Mouse (Mus musculus) heart, adult 2 months (tissue): ENCODE measurements around the gene Gm3336. TPM values are rescaled to one million over a fixed set of nuclear protein-coding genes. Genes with fewer than 3 reads are reported as not detected.

ENCODE experiments used
- DNase-seq, 2 experiments: peaks; one replicate each; pipeline ENCODE4 v3.0.0; 2021
- H3K27ac ChIP-seq: fragments of 200-600 bp; 2 replicates; pipeline ENCODE4 v1.8.1; 2022
- H3K27me3 ChIP-seq: fragments of 200-500 bp; 2 replicates; pipeline ENCODE4 v1.6.1; 2012; ENCODE audit warnings: mild to moderate bottlenecking, low read length, inconsistent platforms, mixed read lengths; ENCODE audit not compliant: control insufficient read depth, insufficient read depth
- H3K36me3 ChIP-seq: fragments of 200-500 bp; 2 replicates; pipeline ENCODE4 v1.6.1; 2012; ENCODE audit warnings: low read length, inconsistent platforms; ENCODE audit not compliant: control insufficient read depth, insufficient read depth
- H3K4me1 ChIP-seq: fragments of 200-500 bp; 2 replicates; pipeline ENCODE4 v1.6.1; 2011; ENCODE audit warnings: low read length; ENCODE audit not compliant: control insufficient read depth, insufficient read depth
- H3K4me3 ChIP-seq: fragments of 200-600 bp; 2 replicates; pipeline ENCODE4 v1.8.1; 2022
- H3K79me2 ChIP-seq: fragments of 200-500 bp; replicated peaks from 2 replicates; pipeline ENCODE4 v1.6.1; 2012; ENCODE audit warnings: mild to moderate bottlenecking, inconsistent platforms, low read length, moderate library complexity, mixed read lengths; ENCODE audit not compliant: control insufficient read depth, insufficient read depth
- H3K9ac ChIP-seq: fragments of 200-500 bp; 2 replicates; pipeline ENCODE4 v1.6.1; 2012; ENCODE audit warnings: low read depth, mild to moderate bottlenecking, control low read depth, inconsistent platforms, low read length, mixed read lengths
- CTCF ChIP-seq: fragments of 200-600 bp; IDR thresholded peaks from 2 replicates; pipeline ENCODE4 v1.8.1; 2022; ENCODE audit warnings: antibody characterized with exemption, mild to moderate bottlenecking, moderate library complexity
- EP300 ChIP-seq: fragments of 200-500 bp; IDR thresholded peaks from 2 replicates; pipeline ENCODE4 v1.6.1; 2011; ENCODE audit warnings: low read depth, low read length, control low read depth; ENCODE audit not compliant: insufficient read depth
- POLR2A ChIP-seq: fragments of 200-500 bp; IDR thresholded peaks from 2 replicates; pipeline ENCODE4 v1.6.1; 2011; ENCODE audit warnings: mild to moderate bottlenecking, low read depth, low read length, control low read depth; ENCODE audit not compliant: insufficient read depth
- WGBS: fragments of 180-500 bp; shearing (Covaris S2); methylation state at CpG from one replicate; pipeline ENCODE4 v1.1.7; 2018; 5-methylcytosine and 5-hydroxymethylcytosine counted together
- intact Hi-C: fragments of 180-260 bp; cut with DNase I; formaldehyde crosslinking; loops from one replicate; pipeline ENCODE4 v1.15.1; 2025
- polyA plus RNA-seq: library from polyadenylated mRNA; depleted of rRNA; stranded (reverse); fragments of >200 nt; gene quantifications from 2 replicates; pipeline ENCODE4 v1.2.3, GENCODE M21; 2012
- total RNA-seq, 2 experiments: library from RNA; stranded (reverse); gene quantifications; 2 replicates each; pipeline ENCODE4 v1.2.3; 2021

Gene Gm3336
- total and polyA plus RNA-seq, 3 experiments: not detected

DNA sequence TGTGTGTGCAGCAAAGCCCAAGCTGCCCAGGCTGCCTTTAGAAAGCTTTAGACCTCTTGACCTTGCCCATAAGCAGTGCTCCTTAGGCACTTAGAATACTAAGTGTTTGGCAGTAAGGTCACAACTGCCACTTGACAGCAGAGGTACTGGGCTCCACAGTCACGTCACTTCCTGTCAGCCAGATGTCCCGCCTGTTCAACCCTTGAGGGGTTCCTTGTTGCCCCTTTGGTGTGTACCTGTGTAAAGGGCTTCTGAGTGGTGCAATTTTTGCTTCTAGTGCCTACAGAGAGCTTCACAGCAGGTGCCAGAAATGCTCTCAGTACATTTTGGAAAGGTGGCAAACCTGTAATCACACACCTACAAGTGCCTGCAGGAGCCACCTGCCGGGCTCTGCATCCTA is 19.9 kb downstream of the Gm3336 start:
- TF ChIP-seq EP300 (no peak), CTCF (no peak), POLR2A (no peak)
- intact Hi-C loops: no loop called here

DNA sequence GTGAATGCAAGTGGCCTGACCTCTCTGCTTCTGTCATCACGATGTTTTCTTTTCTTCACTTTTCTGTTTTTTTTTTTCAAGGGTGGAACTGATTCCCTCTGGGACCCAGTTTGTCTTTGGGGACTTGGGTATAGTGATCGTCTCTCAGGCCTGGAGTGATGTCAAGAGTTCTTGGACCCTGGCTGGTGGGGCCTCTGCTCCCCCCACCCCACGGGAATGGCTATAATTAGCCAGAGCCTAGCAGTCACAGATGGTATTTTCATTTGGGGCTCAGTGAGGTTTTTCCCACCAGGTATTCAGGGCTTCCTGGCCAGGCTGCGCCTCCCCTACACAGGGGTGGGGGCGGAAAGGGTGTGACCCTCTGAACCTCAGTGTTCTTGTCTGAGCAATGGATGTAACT is 23.3 kb downstream of the Gm3336 start:
- intact Hi-C loops: no loop called here
- Histone ChIP-seq H3K27ac (peak overlapping the region; percentile 87), H3K79me2 (no peaks in the 10 kb centered on the region), H3K27me3 (no peaks in the 10 kb centered on the region), H3K9ac (no peak overlapping the region), H3K4me3 (no peak overlapping the region), H3K4me1 (peaks cover 11% of the 10 kb centered on the region), H3K36me3 (no peaks in the 10 kb centered on the region)
- 28% methylated on average over 5 of the region's 5 CpGs for WGBS
- no peak for TF ChIP-seq EP300
- no peak for TF ChIP-seq CTCF
- TF ChIP-seq POLR2A: no peak
- DNase-seq: peak in 1 of 2 experiments; percentile 24

More for the DNA sequence above, 19.9 kb downstream of the Gm3336 start:
- Histone ChIP-seq H3K27ac (no peak overlapping the region), H3K4me3 (no peak overlapping the region), H3K27me3 (no peaks in the 10 kb centered on the region), H3K79me2 (no peaks in the 10 kb centered on the region), H3K4me1 (peaks cover 9% of the 10 kb centered on the region), H3K9ac (no peak overlapping the region), H3K36me3 (no peaks in the 10 kb centered on the region)
- no peak for DNase-seq
- 51% methylated on average over 3 of the region's 3 CpGs for WGBS

DNA sequence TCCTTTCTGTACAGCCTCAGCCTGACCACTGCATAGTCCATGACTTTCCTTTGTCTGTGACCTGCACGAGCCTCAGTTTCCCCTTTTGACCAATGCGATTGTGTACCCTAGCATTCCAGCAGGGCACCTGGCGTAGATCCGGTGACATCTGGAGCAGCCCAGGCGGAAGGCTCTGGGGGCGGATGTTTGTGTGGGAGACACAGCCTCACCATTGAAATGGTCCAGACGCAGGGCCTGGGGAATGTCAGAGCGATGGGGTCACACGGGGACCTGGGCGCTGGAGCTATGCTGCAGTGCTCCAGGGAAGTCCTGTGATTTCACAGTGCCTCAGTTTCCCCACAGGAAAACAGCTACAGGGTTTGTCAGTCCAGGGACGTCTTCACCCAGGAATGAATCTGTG is 23.8 kb downstream of the Gm3336 start:
- H3K9ac ChIP-seq: no peak overlapping the region
- no peaks in the 10 kb centered on the region for H3K79me2 ChIP-seq
- H3K4me1 ChIP-seq: peaks cover 11% of the 10 kb centered on the region
- TF ChIP-seq POLR2A: 0 out of 2 replicates have a peak, but pooled peaks have one; percentile 33
- TF ChIP-seq CTCF: no peak
- TF ChIP-seq EP300: no peak
- whole genome bisulfite sequencing: 33% methylated on average over 11 of the region's 11 CpGs
- H3K36me3 ChIP-seq: no peaks in the 10 kb centered on the region
- peak overlapping the region; percentile 87 for H3K27ac ChIP-seq
- H3K4me3 ChIP-seq: no peak overlapping the region
- DNase-seq: peak; percentile 38 to 40
- intact Hi-C loops: no loop called here
- no peaks in the 10 kb centered on the region for H3K27me3 ChIP-seq

DNA sequence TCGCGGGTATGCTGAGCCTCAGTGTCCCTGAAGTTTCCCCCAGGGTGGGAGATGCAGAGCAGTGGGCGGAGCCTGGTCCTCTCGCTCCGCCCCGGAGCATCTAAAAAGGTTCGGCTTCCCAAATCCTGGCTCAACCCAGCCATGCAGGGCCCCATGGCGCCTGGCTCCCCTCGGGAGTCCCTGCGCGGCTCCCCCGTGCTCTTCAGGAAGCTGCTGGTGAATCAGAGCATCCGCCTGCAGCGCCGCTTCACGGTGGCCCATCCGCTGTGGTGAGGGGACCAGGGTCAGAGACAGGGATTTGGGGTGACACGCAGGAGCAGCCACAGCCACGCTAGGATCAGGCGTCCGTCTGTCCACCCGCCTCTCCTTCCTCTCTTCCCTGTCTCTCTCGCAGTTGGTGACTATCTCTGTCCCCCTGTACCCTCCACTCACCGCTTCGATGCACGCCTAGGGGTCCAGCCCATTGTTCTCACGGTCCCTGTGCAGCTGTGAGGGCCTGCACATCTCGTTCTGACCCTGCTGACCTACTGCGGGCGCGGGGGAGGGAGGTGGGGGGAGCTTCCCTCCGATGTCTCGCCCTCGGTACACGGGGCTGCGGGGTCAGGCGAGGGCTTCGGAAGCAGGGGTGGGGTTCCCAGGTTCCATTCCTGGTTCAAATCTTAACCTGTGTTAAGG is 24.8 kb downstream of the Gm3336 start:
- intact Hi-C loops: no loop called here
- no peaks in the 10 kb centered on the region for H3K36me3 ChIP-seq
- no peaks in the 10 kb centered on the region for H3K27me3 ChIP-seq
- no peaks in the 10 kb centered on the region for H3K79me2 ChIP-seq
- H3K4me1 ChIP-seq: peaks cover 11% of the 10 kb centered on the region
- WGBS: 21% methylated on average over 38 of the region's 38 CpGs
- TF ChIP-seq POLR2A (peak; percentile 71), CTCF (no peak)
- peak overlapping the region; percentile 57 for H3K4me3 ChIP-seq
- peak overlapping the region; percentile 68 for H3K9ac ChIP-seq
- DNase-seq: peak; percentile 60 to 68
- peak overlapping the region; percentile 87 for H3K27ac ChIP-seq

DNA sequence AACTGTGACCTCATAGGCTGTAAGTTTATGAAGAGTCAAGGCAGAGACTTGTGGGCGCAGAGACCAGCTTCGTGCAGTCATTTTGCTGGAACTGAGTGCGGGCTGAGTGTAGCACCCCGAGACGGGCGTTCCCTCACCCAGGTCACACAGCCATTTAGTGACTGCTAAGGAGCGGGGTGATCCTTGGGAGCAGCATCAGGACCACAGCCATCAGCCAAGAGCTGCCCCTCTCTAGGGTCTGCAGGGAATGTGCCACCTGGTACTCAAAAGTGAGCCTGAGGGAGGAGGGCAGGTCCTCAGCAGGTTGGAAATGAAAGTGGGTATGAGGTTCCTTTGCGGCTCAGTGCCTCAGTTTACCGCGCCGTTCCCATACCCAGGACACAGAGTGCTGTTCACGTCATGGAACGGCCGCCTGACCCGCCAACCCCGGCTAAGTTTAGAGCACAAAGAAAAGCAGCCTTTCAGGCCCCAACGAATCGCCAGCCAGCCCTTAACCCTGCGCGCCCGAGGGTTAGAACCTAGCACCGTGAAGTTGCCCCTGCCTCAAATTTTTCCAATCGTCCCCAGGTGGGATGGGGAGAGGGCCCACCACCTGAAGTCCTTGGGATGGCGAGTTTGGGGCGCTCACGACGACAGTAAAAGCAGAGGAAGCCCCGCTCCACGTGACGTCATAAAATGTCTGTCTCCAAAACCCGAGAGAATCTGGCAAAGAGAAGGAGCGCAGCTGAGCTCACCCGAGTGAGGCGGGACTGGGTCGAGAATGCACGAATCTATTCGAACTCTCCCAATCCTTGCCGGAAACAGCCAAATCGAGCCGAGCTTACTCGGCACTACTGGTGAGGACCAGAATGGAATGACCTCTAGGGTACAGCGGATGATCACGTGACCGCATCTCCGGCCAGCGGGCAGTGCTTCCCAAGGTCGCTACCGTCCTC is 25.6 kb downstream of the Gm3336 start:
- DNase-seq: peak; percentile 80 to 86
- H3K79me2 ChIP-seq: no peaks in the 10 kb centered on the region
- no peaks in the 10 kb centered on the region for H3K27me3 ChIP-seq
- TF ChIP-seq EP300: peak; percentile 68; the same call in 1 of the 2 replicates
- peak; percentile 43 for TF ChIP-seq CTCF
- TF ChIP-seq POLR2A: peak; percentile 81
- 4% methylated on average over 48 of the region's 48 CpGs for WGBS
- H3K36me3 ChIP-seq: no peaks in the 10 kb centered on the region
- intact Hi-C loops: no loop called here
- H3K27ac ChIP-seq: peak overlapping the region; percentile 87
- H3K9ac ChIP-seq: peak overlapping the region; percentile 68
- H3K4me3 ChIP-seq: peak overlapping the region; percentile 57
- H3K4me1 ChIP-seq: peaks cover 11% of the 10 kb centered on the region

DNA sequence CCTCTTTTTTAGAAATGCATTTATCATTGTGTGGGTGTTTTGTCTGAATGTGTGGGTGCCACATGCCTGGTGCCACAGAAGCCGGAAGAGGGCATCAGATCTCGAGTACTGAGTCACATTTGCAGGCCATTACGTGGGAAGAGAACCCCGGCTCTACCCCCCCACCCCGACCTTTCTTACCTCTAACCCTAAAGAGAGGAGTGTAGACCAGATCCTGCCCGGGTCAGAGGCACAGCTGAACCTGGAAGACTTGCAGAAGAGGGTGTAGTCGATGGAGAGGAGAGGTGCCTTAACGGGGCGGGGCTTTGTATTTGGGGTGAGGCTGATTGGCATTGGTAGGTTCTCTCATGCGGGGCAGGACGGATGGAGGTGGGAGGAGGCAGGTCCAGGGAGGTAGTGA is 26.5 kb downstream of the Gm3336 start:
- no peaks in the 10 kb centered on the region for H3K27me3 ChIP-seq
- intact Hi-C loops: no loop called here
- TF ChIP-seq EP300: no peak
- TF ChIP-seq POLR2A: no peak
- TF ChIP-seq CTCF: no peak
- WGBS: 50% methylated on average over 11 of the region's 11 CpGs
- no peaks in the 10 kb centered on the region for H3K79me2 ChIP-seq
- peaks cover 11% of the 10 kb centered on the region for H3K4me1 ChIP-seq
- H3K27ac ChIP-seq: peak overlapping the region; percentile 87; the same call in 1 of the 2 replicates
- H3K36me3 ChIP-seq: no peaks in the 10 kb centered on the region
- DNase-seq: peak in 1 of 2 experiments; percentile 28
- H3K9ac ChIP-seq: no peak overlapping the region
- no peak overlapping the region for H3K4me3 ChIP-seq
